Mouse (Mus musculus) embryonic facial prominence, embryonic 11.5 days (tissue): ENCODE data around the gene Cacna1c. TPM values are rescaled to one million over a fixed set of nuclear protein-coding genes. Genes with fewer than 3 reads are reported as not detected.
"Not testable (repeated sequence)": the region's sequence is repeated elsewhere in the genome, so short reads cannot be mapped to it uniquely, and the experiment has no call there.

Experiments used
- ATAC-seq: fragments of 200-750 bp; cut with Nextera tagmentation; replicated peaks from 2 replicates; pipeline ENCODE4 v1.8.0; 2017; ENCODE audit warnings: low read depth; ENCODE audit not compliant: insufficient number of reproducible peaks, low FRiP score, low TSS enrichment
- DNase-seq: peaks from one replicate; pipeline ENCODE4 v3.0.0-alpha.2; 2015; ENCODE audit warnings: low spot score
- H3K27ac ChIP-seq: fragments of 300-500 bp; sonication (generic); replicated peaks from 2 replicates; pipeline ENCODE4 v1.5.1; 2014; ENCODE audit warnings: mild to moderate bottlenecking, low read depth, low read length, control low read depth
- H3K27me3 ChIP-seq: fragments of 300-500 bp; sonication (generic); 2 replicates; pipeline ENCODE4 v1.6.1; 2014; ENCODE audit warnings: mild to moderate bottlenecking, low read length, moderate library complexity, mixed read lengths; ENCODE audit not compliant: control insufficient read depth, insufficient read depth
- H3K36me3 ChIP-seq: fragments of 300-500 bp; sonication (generic); replicated peaks from 2 replicates; pipeline ENCODE4 v1.6.1; 2014; ENCODE audit warnings: low read depth, mild to moderate bottlenecking, low read length, moderate library complexity, mixed read lengths; ENCODE audit not compliant: control insufficient read depth, insufficient read depth
- H3K4me1 ChIP-seq: fragments of 300-500 bp; sonication (generic); 2 replicates; pipeline ENCODE4 v1.6.1; 2014; ENCODE audit warnings: low read length, mixed read lengths; ENCODE audit not compliant: control insufficient read depth, insufficient read depth
- H3K4me2 ChIP-seq: fragments of 300-500 bp; sonication (generic); 2 replicates; pipeline ENCODE4 v1.6.1; 2014; ENCODE audit warnings: low read depth, mild to moderate bottlenecking, control low read depth, low read length, moderate library complexity
- H3K4me3 ChIP-seq: fragments of 300-500 bp; sonication (generic); 2 replicates; pipeline ENCODE4 v1.5.1; 2014; ENCODE audit warnings: low read depth, low read length, control low read depth
- H3K9ac ChIP-seq: fragments of 300-500 bp; sonication (generic); replicated peaks from 2 replicates; pipeline ENCODE4 v1.6.1; 2014; ENCODE audit warnings: mild to moderate bottlenecking, control low read depth, low read length
- H3K9me3 ChIP-seq: fragments of 300-500 bp; sonication (generic); replicated peaks from 2 replicates; pipeline ENCODE4 v1.6.1; 2016; ENCODE audit warnings: mild to moderate bottlenecking, low read length, inconsistent platforms, mixed read lengths; ENCODE audit not compliant: control insufficient read depth
- WGBS: fragments of 180-500 bp; shearing (Covaris S2); extraction: QIAGEN DNeasy Blood & Tissue Kit; methylation state at CpG from one replicate; pipeline ENCODE4 v1.1.7; 2014; 5-methylcytosine and 5-hydroxymethylcytosine counted together
- polyA plus RNA-seq: library from polyadenylated mRNA; unstranded; fragments of >200 nt; fragmentation: Nextera tagmentation; extraction: Ambion mirVana; gene quantifications from 2 replicates; pipeline ENCODE4 v1.2.1, GENCODE M21; 2014

Gene Cacna1c
- polyA plus RNA-seq, 1 experiment from 2014 or later = 4.3 TPM

GRCm38 (mm10) chr6:119218591-119218990 lies 22.4 kb upstream of the Cacna1c start:
- no peak overlapping the region for H3K9ac ChIP-seq
- 79% methylated on average over 5 of the region's 5 CpGs for WGBS
- H3K9me3 ChIP-seq = no peaks in the 10 kb centered on the region
- no peak overlapping the region for H3K4me3 ChIP-seq
- no peaks in the 10 kb centered on the region for H3K4me1 ChIP-seq
- H3K4me2 ChIP-seq = no peak overlapping the region
- H3K27ac ChIP-seq = no peak overlapping the region
- DNase-seq = no peak
- no peaks in the 10 kb centered on the region for H3K27me3 ChIP-seq
- no peaks in the 10 kb centered on the region for H3K36me3 ChIP-seq
- no peak for ATAC-seq

GRCm38 (mm10) chr6:119217661-119218060 lies 21.4 kb upstream of the Cacna1c start:
- ATAC-seq (no peak), DNase-seq (no peak)
- H3K9me3 ChIP-seq = no peaks in the 10 kb centered on the region
- WGBS = 81% methylated on average over 4 of the region's 4 CpGs
- H3K4me3 ChIP-seq = no peak overlapping the region
- no peaks in the 10 kb centered on the region for H3K4me1 ChIP-seq
- no peak overlapping the region for H3K27ac ChIP-seq
- H3K36me3 ChIP-seq = no peaks in the 10 kb centered on the region
- no peak overlapping the region for H3K4me2 ChIP-seq
- no peaks in the 10 kb centered on the region for H3K27me3 ChIP-seq
- no peak overlapping the region for H3K9ac ChIP-seq

GRCm38 (mm10) chr6:119215040-119215613 lies 18.9 kb upstream of the Cacna1c start:
- no peak overlapping the region for H3K27ac ChIP-seq
- no peak overlapping the region for H3K4me2 ChIP-seq
- no peak overlapping the region for H3K4me3 ChIP-seq
- no peaks in the 10 kb centered on the region for H3K4me1 ChIP-seq
- no peak; the same call in 1 of the 2 replicates for ATAC-seq
- 87% methylated on average over 10 of the region's 10 CpGs for WGBS
- H3K9me3 ChIP-seq = no peaks in the 10 kb centered on the region
- H3K9ac ChIP-seq = no peak overlapping the region
- H3K36me3 ChIP-seq = no peaks in the 10 kb centered on the region
- no peaks in the 10 kb centered on the region for H3K27me3 ChIP-seq
- DNase-seq = no peak

GRCm38 (mm10) chr6:119214190-119214589 lies 18.0 kb upstream of the Cacna1c start:
- 95% methylated on average over 6 of the region's 6 CpGs for WGBS
- Histone ChIP-seq H3K9me3 (no peaks in the 10 kb centered on the region), H3K4me2 (no peak overlapping the region), H3K27ac (no peak overlapping the region), H3K27me3 (no peaks in the 10 kb centered on the region), H3K36me3 (no peaks in the 10 kb centered on the region), H3K9ac (no peak overlapping the region), H3K4me3 (no peak overlapping the region), H3K4me1 (no peaks in the 10 kb centered on the region)
- no peak for ATAC-seq
- no peak for DNase-seq

GRCm38 (mm10) chr6:119213375-119213774 lies 17.2 kb upstream of the Cacna1c start:
- WGBS = 85% methylated on average over 5 of the region's 5 CpGs
- DNase-seq = no peak
- no peak overlapping the region for H3K4me3 ChIP-seq
- H3K36me3 ChIP-seq = no peaks in the 10 kb centered on the region
- H3K27ac ChIP-seq = no peak overlapping the region
- H3K4me1 ChIP-seq = no peaks in the 10 kb centered on the region
- no peak overlapping the region for H3K9ac ChIP-seq
- no peaks in the 10 kb centered on the region for H3K9me3 ChIP-seq
- no peaks in the 10 kb centered on the region for H3K27me3 ChIP-seq
- H3K4me2 ChIP-seq = no peak overlapping the region
- ATAC-seq = no peak

GRCm38 (mm10) chr6:119206006-119206405 lies 9.8 kb upstream of the Cacna1c start:
- DNase-seq, H3K36me3 ChIP-seq, H3K4me1 ChIP-seq, H3K27ac ChIP-seq, H3K9ac ChIP-seq, H3K9me3 ChIP-seq, ATAC-seq, H3K4me2 ChIP-seq, H3K27me3 ChIP-seq, H3K4me3 ChIP-seq: not testable (repeated sequence)
- 92% methylated on average over 7 of the region's 7 CpGs for WGBS

GRCm38 (mm10) chr6:119204915-119205314 lies 8.7 kb upstream of the Cacna1c start:
- no peak overlapping the region for H3K4me2 ChIP-seq
- WGBS = 65% methylated on average over 3 of the region's 3 CpGs
- H3K27ac ChIP-seq = no peak overlapping the region
- H3K36me3 ChIP-seq = no peaks in the 10 kb centered on the region
- no peaks in the 10 kb centered on the region for H3K27me3 ChIP-seq
- no peak overlapping the region for H3K9ac ChIP-seq
- no peak for ATAC-seq
- DNase-seq = no peak
- no peaks in the 10 kb centered on the region for H3K9me3 ChIP-seq
- no peak overlapping the region for H3K4me3 ChIP-seq
- no peaks in the 10 kb centered on the region for H3K4me1 ChIP-seq

- no peaks in the 10 kb centered on the region for H3K27me3 ChIP-seq
- DNase-seq (no peak), ATAC-seq (no peak)
- no peaks in the 10 kb centered on the region for H3K4me1 ChIP-seq
- H3K27ac ChIP-seq = no peak overlapping the region
- no peak overlapping the region for H3K4me2 ChIP-seq
- 87% methylated on average over 7 of the region's 7 CpGs for WGBS
- no peaks in the 10 kb centered on the region for H3K9me3 ChIP-seq
- no peak overlapping the region for H3K4me3 ChIP-seq
- H3K36me3 ChIP-seq = no peaks in the 10 kb centered on the region
- H3K9ac ChIP-seq = no peak overlapping the region
Measured at GRCm38 (mm10) chr6:119204286-119204685, 8.1 kb upstream of the Cacna1c start.
